Mouse (Mus musculus) retina, postnatal 1 day (tissue): ENCODE measurements around the gene Atp2c1.

Experiments used
- DNase-seq: peaks from one replicate; pipeline ENCODE4 v3.0.0-alpha.2; 2012

Atp2c1 gene

GRCm38 (mm10) chr9:105484338-105485084 lies 42.6 kb downstream of the Atp2c1 start:
- DNase-seq, result no peak

- DNase-seq, result no peak
These were observed 43.2 kb downstream of the Atp2c1 start for GRCm38 (mm10) chr9:105483880-105484279.

GRCm38 (mm10) chr9:105482715-105483510 lies 44.2 kb downstream of the Atp2c1 start:
- DNase-seq, result no peak

- DNase-seq, result no peak
These were observed 45.0 kb downstream of the Atp2c1 start for GRCm38 (mm10) chr9:105482070-105482469.

GRCm38 (mm10) chr9:105476134-105476533 lies 51.0 kb downstream of the Atp2c1 start:
- DNase-seq, result no peak

GRCm38 (mm10) chr9:105474910-105475309 lies 52.2 kb downstream of the Atp2c1 start:
- no peak for DNase-seq

- DNase-seq, result no peak
These were observed 59.3 kb downstream of the Atp2c1 start for GRCm38 (mm10) chr9:105467787-105468186.

- DNase-seq, result no peak
These were observed 65.6 kb downstream of the Atp2c1 start for GRCm38 (mm10) chr9:105461496-105461895.

GRCm38 (mm10) chr9:105459032-105459431 lies 68.1 kb downstream of the Atp2c1 start:
- no peak for DNase-seq

- no peak for DNase-seq
These were observed 118.6 kb downstream of the Atp2c1 start for GRCm38 (mm10) chr9:105408549-105408948.

- DNase-seq, result peak; percentile 95
These were observed 131.9 kb downstream of the Atp2c1 start, which contains the start of the genes Aste1 and Nek11 for GRCm38 (mm10) chr9:105395218-105395627. Aste1 (plus strand) TSS chr9:105395392. Nek11 (minus strand) TSS chr9:105395524.

- no peak for DNase-seq
These were observed 132.4 kb downstream of the Atp2c1 start for GRCm38 (mm10) chr9:105394720-105395119.

- no peak for DNase-seq
These were observed 136.5 kb downstream of the Atp2c1 start for GRCm38 (mm10) chr9:105390616-105391015.

- peak; percentile 69 for DNase-seq
These were observed 137.8 kb downstream of the Atp2c1 start for GRCm38 (mm10) chr9:105389289-105389688.

GRCm38 (mm10) chr9:105387403-105387802 lies 139.7 kb downstream of the Atp2c1 start:
- no peak for DNase-seq

GRCm38 (mm10) chr9:105379533-105380145 lies 147.5 kb downstream of the Atp2c1 start:
- peak; percentile 58 for DNase-seq

GRCm38 (mm10) chr9:105377622-105378021 lies 149.5 kb downstream of the Atp2c1 start:
- no peak for DNase-seq

- DNase-seq, result peak; percentile 17
These were observed 150.1 kb downstream of the Atp2c1 start for GRCm38 (mm10) chr9:105376954-105377530.

- DNase-seq, result peak; percentile 25
These were observed 150.7 kb downstream of the Atp2c1 start for GRCm38 (mm10) chr9:105376411-105376810.

GRCm38 (mm10) chr9:105374361-105374760 lies 152.8 kb downstream of the Atp2c1 start:
- no peak for DNase-seq

- DNase-seq, result no peak
These were observed 158.5 kb downstream of the Atp2c1 start for GRCm38 (mm10) chr9:105368605-105369004.

GRCm38 (mm10) chr9:105366199-105366598 lies 160.9 kb downstream of the Atp2c1 start:
- no peak for DNase-seq
